Mouse (Mus musculus) left cerebral cortex, adult 18-20 months (tissue): ENCODE data around the gene Gm3012. TPM values are rescaled to one million over a fixed set of nuclear protein-coding genes. Genes with fewer than 3 reads are reported as not detected.
"Not testable (repeated sequence)": the region's sequence is repeated elsewhere in the genome, so short reads cannot be mapped to it uniquely, and the experiment has no call there.

Experiments
- DNase-seq, 2 experiments: peaks; one replicate each; pipeline ENCODE4 v3.0.0; 2021 to 2022; ENCODE audit warnings: low spot score in 2 of 2, mixed read lengths in 1 of 2
- long read RNA-seq, 2 experiments: library from polyadenylated mRNA; stranded (forward); transcript quantifications; one replicate each; pipeline ENCODE4 v2.0.0; 2021
- total RNA-seq, 2 experiments: library from RNA; stranded (reverse); gene quantifications; 2 replicates each; pipeline ENCODE4 v1.2.3; 2021

The Gm3012 gene
- not detected for total RNA-seq
- long read RNA-seq, experiment 1 = 0 reads
- long read RNA-seq, experiment 2 = 0 reads

DNA sequence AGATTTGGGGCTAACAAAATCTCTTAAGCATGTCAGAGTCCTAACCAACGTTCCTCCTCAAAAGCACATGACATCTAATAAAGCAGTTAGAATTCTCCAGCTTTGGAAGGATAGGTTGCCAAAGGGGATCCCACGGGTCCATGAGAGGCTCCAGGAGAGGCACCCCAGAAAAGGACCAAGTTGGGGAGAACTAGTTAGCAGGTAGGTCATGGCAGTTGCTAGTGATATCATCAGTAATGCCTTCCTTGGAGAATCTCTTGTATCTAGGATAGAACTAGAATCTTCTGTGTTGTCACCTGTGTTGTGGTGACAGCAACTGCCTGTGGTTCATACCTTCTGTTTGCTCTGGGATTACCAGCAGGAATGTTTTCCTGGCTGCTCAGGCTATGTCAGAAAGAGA, at the start of gene Gm3012:
Gm3012 (plus strand) TSS at position 301 of the 400 bp plus-strand sequence.
- not testable (repeated sequence) for DNase-seq

DNA sequence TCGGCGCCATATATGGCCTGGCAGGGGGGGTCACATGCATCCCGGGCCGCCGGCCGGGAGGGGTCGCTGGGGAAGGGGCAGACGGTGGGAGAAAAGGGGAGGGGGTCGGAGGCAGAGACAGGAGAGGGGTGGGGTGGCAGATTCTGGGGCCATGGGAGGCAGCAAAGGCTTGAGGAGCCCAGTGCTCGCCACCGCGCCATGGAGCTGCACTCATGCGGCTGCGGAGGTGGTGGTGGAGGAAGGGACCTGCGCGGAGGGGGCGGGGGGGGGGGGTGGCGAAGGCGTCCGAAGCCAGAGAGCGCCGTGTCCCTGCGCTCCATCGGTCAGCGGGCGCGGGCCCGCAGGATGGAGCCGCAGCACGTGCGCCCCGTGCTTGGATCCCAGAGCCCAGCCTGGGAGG, 17.4 kb downstream of the Gm3012 start, which contains the start of gene Gm3020:
Gm3020 (plus strand) TSS at position 301 of the 400 bp plus-strand sequence.
- not testable (repeated sequence) for DNase-seq

DNA sequence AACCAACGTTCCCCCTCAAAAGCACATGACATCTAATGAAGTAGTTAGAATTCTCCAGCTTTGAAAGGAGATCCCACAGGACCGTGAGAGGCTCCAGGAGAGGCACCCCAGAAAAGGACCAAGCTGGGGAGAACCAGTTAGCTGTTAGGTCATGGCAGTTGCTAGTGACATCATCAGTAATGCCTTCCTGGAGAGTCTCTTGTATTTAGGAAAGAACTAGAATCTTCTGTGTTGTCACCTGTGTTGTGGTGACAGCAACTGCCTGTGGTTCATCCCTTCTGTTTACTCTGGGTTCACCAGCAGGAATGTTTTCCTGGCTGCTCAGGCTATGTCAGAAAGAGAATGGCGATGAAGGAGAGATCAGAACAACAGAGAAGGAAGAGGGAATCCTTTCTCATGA, 54.2 kb downstream of the Gm3012 start, which contains the start of gene Gm3043:
Gm3043 (plus strand) TSS at position 301 of the 400 bp plus-strand sequence.
- DNase-seq = not testable (repeated sequence)

Other genes with a start within 250 kb of the Gm3012 start
- gene Gm10413, start 239.4 kb upstream of the Gm3012 start, total RNA-seq = not detected
- gene Gm10409, start 221.9 kb upstream of the Gm3012 start, total RNA-seq = 1 to 10 TPM in 1 of 2 experiments, not detected in 1; 1.2 TPM
- gene Gm3005, start 206.4 kb upstream of the Gm3012 start, total RNA-seq = not detected
- under 1 TPM in 1 of 2 experiments, not detected in 1; 0.33 TPM for gene Gm10408, start 185.1 kb upstream of the Gm3012 start, total RNA-seq
- 1 to 10 TPM; 1.2 to 3.4 TPM for gene Gm3020, start 17.5 kb downstream of the Gm3012 start, total RNA-seq
- not detected for gene Gm3043, start 54.3 kb downstream of the Gm3012 start, total RNA-seq
- 1 to 10 TPM in 1 of 2 experiments, under 1 TPM in 1; 0.61 to 1.7 TPM for gene Gm3002, start 175.6 kb downstream of the Gm3012 start, total RNA-seq
- gene Gm3033, start 211.7 kb downstream of the Gm3012 start, total RNA-seq = not detected
- not detected for gene Gm2916, start 249.7 kb downstream of the Gm3012 start, total RNA-seq